Mouse (Mus musculus) hindbrain, embryonic 12.5 days (tissue): ENCODE data around the gene 9430015G10Rik. TPM values are rescaled to one million over a fixed set of nuclear protein-coding genes. Genes with fewer than 3 reads are reported as not detected.

Experiments used
- ATAC-seq: fragments of 200-750 bp; cut with Nextera tagmentation; 2 replicates; pipeline ENCODE4 v1.8.0; 2017; ENCODE audit warnings: moderate TSS enrichment; ENCODE audit not compliant: low FRiP score
- H3K27ac ChIP-seq: fragments of 300-500 bp; sonication (generic); 2 replicates; pipeline ENCODE4 v1.5.1; 2016; ENCODE audit warnings: mild to moderate bottlenecking
- H3K27me3 ChIP-seq: fragments of 300-500 bp; sonication (generic); 2 replicates; pipeline ENCODE4 v1.6.1; 2016; ENCODE audit warnings: mild to moderate bottlenecking
- H3K36me3 ChIP-seq: fragments of 300-500 bp; sonication (generic); 2 replicates; pipeline ENCODE4 v1.6.1; 2016; ENCODE audit warnings: mild to moderate bottlenecking
- H3K4me1 ChIP-seq: fragments of 300-500 bp; sonication (generic); 2 replicates; pipeline ENCODE4 v1.6.1; 2016
- H3K4me2 ChIP-seq: fragments of 300-500 bp; sonication (generic); replicated peaks from 2 replicates; pipeline ENCODE4 v1.6.1; 2016; ENCODE audit warnings: mild to moderate bottlenecking
- H3K4me3 ChIP-seq: fragments of 300-500 bp; sonication (generic); 2 replicates; pipeline ENCODE4 v1.5.1; 2016; ENCODE audit warnings: mild to moderate bottlenecking
- H3K9ac ChIP-seq: fragments of 300-500 bp; sonication (generic); 2 replicates; pipeline ENCODE4 v1.6.1; 2016; ENCODE audit warnings: mild to moderate bottlenecking, moderate library complexity
- H3K9me3 ChIP-seq: fragments of 300-500 bp; sonication (generic); replicated peaks from 2 replicates; pipeline ENCODE4 v1.6.1; 2016; ENCODE audit warnings: mild to moderate bottlenecking
- WGBS: fragments of 180-500 bp; shearing (Covaris S2); methylation state at CpG from one replicate; pipeline ENCODE4 v1.1.7; 2016; 5-methylcytosine and 5-hydroxymethylcytosine counted together
- polyA plus RNA-seq: library from polyadenylated mRNA; unstranded; fragments of >200 nt; fragmentation: Nextera tagmentation; extraction: Ambion mirVana; gene quantifications from 2 replicates; pipeline ENCODE4 v1.2.1, GENCODE M21; 2016

The 9430015G10Rik gene
- polyA plus RNA-seq, 1 experiment from 2014 or later, result 49.6 TPM

DNA sequence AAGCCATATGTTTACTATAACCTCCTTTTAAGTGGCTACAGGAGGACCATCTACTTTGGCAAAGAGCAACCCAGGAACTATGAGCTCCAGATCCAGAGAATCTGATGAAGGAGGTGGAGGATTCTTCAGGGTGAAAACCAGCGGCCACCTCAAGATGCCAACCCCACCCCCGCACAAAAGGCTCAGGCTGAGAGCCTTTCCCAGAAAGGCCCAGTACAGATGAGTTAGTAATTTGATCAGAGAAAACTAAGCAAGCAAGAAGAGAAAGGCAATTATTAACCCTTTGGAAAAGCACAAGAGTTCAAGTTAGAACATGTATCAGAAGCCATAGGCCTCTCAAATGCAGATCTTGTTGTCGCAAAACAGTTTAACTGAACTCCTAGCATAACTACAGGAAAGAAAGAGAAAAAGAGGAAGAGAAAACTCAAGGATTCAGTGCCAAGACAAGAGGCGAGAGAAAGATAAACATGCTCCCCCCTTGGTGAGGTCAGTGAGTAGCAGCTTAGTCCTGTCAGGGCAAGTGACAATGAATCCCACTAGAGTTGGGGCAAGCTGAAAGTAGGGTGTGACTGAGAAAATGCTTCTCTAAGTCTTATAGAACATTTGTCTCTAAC is 27.1 kb upstream of the 9430015G10Rik start:
- no peaks in the 10 kb centered on the region for H3K9me3 ChIP-seq
- H3K27me3 ChIP-seq, result peaks cover 11% of the 10 kb centered on the region
- no peak overlapping the region for H3K4me2 ChIP-seq
- 69% methylated on average over 4 of the region's 4 CpGs for WGBS
- no peak for ATAC-seq
- no peak overlapping the region for H3K9ac ChIP-seq
- no peaks in the 10 kb centered on the region for H3K36me3 ChIP-seq
- no peak overlapping the region for H3K4me3 ChIP-seq
- H3K4me1 ChIP-seq, result peaks cover 5% of the 10 kb centered on the region
- no peak overlapping the region for H3K27ac ChIP-seq

DNA sequence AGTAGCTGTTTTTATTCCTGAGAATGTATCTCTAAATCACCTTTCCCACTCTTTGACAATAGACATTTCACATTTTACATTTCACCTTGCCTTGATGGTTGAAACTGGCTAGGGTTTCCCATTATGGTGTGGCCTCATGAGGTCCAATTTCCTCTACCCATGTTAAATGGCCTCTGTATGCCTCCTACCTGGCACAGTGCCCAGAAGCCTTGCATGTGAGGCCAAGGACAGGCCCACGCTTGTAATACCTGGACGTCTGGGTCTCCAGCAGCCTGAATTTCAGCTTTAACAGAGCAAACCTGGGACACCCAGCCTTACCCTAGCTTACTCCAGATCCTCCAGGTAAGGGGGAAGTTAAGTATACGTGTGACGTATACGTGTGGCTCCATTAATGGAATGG is 26.4 kb upstream of the 9430015G10Rik start:
- no peak for ATAC-seq
- H3K9ac ChIP-seq, result no peak overlapping the region
- no peaks in the 10 kb centered on the region for H3K4me1 ChIP-seq
- no peak overlapping the region for H3K4me3 ChIP-seq
- no peaks in the 10 kb centered on the region for H3K9me3 ChIP-seq
- peaks cover 5% of the 10 kb centered on the region for H3K27me3 ChIP-seq
- no peak overlapping the region for H3K4me2 ChIP-seq
- no peak overlapping the region for H3K27ac ChIP-seq
- WGBS, result 82% methylated on average over 5 of the region's 5 CpGs
- H3K36me3 ChIP-seq, result no peaks in the 10 kb centered on the region

DNA sequence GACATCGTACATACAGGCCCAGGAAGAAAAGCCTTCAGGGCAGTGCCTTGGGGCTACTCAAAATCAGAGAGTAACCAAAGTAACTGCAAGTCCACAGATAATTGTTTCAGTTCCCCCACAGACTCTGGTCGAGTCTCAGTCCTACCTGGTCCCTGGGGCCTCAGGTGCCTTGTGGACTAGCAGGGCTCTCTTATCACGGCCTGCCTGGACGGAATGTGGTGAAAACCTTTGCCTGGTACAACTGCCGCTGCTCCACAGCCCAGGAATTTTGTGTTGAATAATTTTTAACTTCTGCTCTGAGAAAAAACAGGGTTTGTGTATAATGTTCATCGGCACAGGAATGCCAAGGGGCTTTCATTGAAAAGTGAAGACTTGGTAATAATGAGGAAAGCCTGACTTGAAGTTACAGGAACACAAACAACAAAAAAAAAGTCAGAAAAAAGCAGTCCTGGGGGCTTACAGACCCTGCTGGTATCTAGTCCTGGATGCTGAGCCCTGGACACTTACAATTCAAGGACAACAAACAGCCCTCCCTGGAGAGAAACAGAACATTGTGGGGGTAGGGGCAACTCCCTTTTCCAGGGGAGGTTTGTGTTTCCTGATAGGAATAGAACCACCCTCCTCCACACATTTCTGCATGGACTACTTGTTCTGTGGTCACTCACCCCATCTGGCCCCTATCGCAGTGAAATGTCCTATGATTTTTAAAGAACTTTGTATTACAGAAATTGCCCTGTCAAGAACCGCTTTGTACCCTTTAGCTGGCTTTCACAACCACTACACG is 25.5 kb upstream of the 9430015G10Rik start:
- no peak overlapping the region for H3K4me2 ChIP-seq
- ATAC-seq, result no peak
- H3K36me3 ChIP-seq, result no peaks in the 10 kb centered on the region
- no peaks in the 10 kb centered on the region for H3K27me3 ChIP-seq
- H3K4me3 ChIP-seq, result no peak overlapping the region
- WGBS, result 82% methylated on average over 9 of the region's 9 CpGs
- H3K4me1 ChIP-seq, result no peaks in the 10 kb centered on the region
- H3K9ac ChIP-seq, result no peak overlapping the region
- no peak overlapping the region for H3K27ac ChIP-seq
- no peaks in the 10 kb centered on the region for H3K9me3 ChIP-seq

DNA sequence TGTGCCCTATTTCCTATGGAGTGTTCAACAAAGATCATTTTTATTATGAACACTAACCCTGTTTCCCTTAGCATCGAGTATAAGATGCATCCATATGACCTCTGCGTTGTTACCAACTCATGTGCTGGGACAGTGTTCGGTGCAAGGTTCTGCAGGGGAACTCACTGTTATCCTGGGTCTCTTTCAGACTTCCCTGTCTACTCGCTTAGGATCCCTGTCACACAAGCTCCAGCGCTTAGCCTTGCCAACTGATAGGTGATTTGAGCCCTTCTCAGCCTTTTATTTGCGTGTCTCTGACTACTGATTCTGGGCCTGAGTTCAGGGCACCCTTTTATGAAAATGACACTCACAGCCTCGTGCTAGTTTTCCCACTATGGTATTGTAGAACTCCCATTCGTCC is 24.5 kb upstream of the 9430015G10Rik start:
- no peak overlapping the region for H3K27ac ChIP-seq
- no peaks in the 10 kb centered on the region for H3K36me3 ChIP-seq
- 83% methylated on average over 8 of the region's 8 CpGs for WGBS
- no peaks in the 10 kb centered on the region for H3K9me3 ChIP-seq
- H3K4me1 ChIP-seq, result no peaks in the 10 kb centered on the region
- no peak overlapping the region for H3K4me2 ChIP-seq
- ATAC-seq, result no peak
- H3K9ac ChIP-seq, result no peak overlapping the region
- H3K4me3 ChIP-seq, result no peak overlapping the region
- no peaks in the 10 kb centered on the region for H3K27me3 ChIP-seq

DNA sequence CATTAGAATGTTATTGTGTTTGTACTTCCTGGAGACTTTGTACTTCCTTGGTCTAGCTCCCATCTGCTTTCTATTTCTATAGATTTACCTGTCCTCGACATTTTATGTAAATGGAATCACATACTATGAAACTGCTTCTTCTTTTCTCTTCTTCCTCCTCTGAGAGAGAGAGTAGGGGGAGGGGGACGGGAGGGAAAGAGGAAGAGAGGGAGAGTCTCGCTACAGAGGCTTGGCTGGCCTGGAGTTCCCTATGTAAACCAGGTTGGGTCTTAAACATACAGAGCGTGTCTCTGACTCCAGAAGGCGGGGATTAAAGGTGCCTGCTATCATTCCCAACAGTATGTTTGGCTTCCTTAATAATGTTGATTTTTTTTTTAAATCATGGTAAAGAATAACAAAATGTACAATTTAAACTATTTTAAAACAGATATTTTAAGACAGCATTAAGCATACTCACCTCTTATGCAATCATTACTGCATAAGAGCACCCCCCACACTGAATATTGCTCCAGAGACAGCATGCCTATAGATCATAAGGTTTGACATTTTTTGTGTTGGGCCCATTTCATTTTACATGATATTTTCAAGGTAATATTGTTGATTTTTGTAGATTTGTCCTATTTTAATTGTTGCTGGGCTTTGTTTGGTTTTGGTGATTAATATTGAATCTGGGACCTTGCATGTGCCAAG is 22.2 kb upstream of the 9430015G10Rik start:
- Histone ChIP-seq H3K4me2 (no peak overlapping the region), H3K36me3 (no peaks in the 10 kb centered on the region), H3K4me3 (no peak overlapping the region), H3K27me3 (no peaks in the 10 kb centered on the region), H3K9ac (no peak overlapping the region), H3K4me1 (no peaks in the 10 kb centered on the region), H3K9me3 (no peaks in the 10 kb centered on the region), H3K27ac (no peak overlapping the region)
- no peak for ATAC-seq
- WGBS, result 44% methylated on average over 5 of the region's 5 CpGs

DNA sequence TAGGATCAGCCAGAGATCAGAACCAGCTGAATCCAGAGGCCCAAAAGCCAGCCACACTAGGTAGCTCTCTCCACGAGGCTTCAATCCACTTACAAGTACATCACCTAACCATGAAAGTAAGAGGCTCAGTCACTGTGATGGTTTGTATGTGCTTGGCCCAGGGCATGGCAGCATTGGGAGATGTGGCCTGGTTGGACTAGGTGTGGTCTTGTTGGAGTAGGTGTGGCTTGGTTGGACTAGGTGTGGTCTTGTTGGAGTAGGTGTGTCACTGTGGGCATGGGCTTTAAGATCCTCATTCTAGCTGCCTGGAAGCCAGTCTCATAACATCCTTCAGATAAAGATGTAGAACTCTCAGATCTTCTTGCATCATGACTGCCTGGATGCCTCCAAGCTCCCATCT is 18.5 kb upstream of the 9430015G10Rik start:
- Histone ChIP-seq H3K9me3 (no peaks in the 10 kb centered on the region), H3K36me3 (no peaks in the 10 kb centered on the region), H3K4me3 (no peak overlapping the region), H3K4me1 (no peaks in the 10 kb centered on the region), H3K9ac (no peak overlapping the region), H3K27ac (no peak overlapping the region), H3K4me2 (no peak overlapping the region), H3K27me3 (no peaks in the 10 kb centered on the region; the same call in 1 of the 2 replicates)
- no peak for ATAC-seq
- WGBS, result 68% methylated on average over 1 of the region's 1 CpGs

DNA sequence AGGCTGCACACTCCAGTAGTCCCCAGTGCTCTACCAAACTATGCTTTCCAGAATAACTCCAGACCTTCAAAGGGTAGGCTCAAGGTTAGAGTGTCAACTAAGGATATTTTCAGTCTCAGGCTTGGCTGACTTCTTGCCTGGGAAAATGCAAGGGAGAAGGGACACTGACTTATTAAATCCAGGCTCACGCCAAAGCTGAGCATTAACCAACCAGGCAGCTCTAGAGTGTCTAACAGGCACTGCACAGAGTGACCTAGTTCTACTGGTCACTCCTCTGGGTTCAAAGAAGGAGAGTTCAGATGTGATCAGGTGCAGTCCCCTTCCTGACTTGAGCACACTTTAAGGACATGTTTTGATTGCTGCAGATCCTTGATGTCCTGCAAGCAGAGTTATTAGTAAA is 17.0 kb upstream of the 9430015G10Rik start:
- ATAC-seq, result no peak
- Histone ChIP-seq H3K9ac (no peak overlapping the region), H3K9me3 (no peaks in the 10 kb centered on the region), H3K4me1 (no peaks in the 10 kb centered on the region), H3K27me3 (no peaks in the 10 kb centered on the region; the same call in 1 of the 2 replicates), H3K4me2 (no peak overlapping the region), H3K36me3 (no peaks in the 10 kb centered on the region), H3K27ac (no peak overlapping the region), H3K4me3 (no peak overlapping the region)
- WGBS, result 86% methylated on average over 1 of the region's 1 CpGs

DNA sequence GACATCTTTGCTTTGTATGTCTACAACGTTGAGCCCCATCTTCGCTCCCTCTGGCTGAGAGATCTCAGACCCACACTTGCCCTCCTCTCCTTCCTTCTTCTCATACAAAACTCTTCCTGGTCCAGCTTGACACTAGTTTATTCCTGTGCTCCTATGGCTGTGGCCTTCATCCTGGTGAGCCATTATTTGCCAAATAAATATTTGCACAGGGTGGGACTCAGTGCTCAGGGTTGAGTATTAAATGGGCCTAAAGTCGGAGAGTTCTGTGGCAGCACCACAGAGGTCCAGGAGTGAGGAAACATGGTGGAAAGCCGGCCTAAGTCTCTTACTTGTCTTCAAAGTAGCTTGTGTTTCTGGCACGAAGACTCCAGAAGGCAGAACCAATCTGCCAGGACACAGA is 16.0 kb upstream of the 9430015G10Rik start:
- Histone ChIP-seq H3K4me2 (no peak overlapping the region), H3K4me1 (no peaks in the 10 kb centered on the region), H3K4me3 (no peak overlapping the region), H3K27me3 (no peaks in the 10 kb centered on the region; the same call in 1 of the 2 replicates), H3K9ac (no peak overlapping the region), H3K36me3 (no peaks in the 10 kb centered on the region), H3K9me3 (no peaks in the 10 kb centered on the region), H3K27ac (no peak overlapping the region)
- no peak for ATAC-seq
- 84% methylated on average over 5 of the region's 5 CpGs for WGBS

DNA sequence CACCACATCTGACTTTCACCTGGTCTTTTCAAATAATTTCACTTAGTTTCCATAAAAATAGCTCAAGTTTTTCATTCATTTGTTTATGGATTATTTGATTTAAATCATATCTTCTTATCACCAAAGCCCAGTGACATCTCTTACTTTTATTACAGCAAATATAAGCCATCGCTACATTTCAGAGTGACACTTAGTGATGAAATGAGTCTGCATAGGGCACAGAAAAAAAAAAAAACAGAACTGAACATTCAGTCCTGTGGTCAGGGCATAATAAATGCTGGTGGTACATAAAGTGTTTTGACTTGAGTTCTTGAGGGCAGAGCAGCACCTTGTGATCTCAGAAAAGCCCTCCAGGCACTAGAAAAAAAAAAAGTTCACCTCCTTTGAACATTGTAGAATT is 13.6 kb upstream of the 9430015G10Rik start:
- Histone ChIP-seq H3K9ac (no peak overlapping the region), H3K4me1 (no peaks in the 10 kb centered on the region), H3K4me2 (no peak overlapping the region), H3K27ac (no peak overlapping the region), H3K27me3 (no peaks in the 10 kb centered on the region; the same call in 1 of the 2 replicates), H3K36me3 (no peaks in the 10 kb centered on the region), H3K9me3 (no peaks in the 10 kb centered on the region), H3K4me3 (no peak overlapping the region)
- no peak for ATAC-seq
- 83% methylated on average over 1 of the region's 1 CpGs for WGBS

DNA sequence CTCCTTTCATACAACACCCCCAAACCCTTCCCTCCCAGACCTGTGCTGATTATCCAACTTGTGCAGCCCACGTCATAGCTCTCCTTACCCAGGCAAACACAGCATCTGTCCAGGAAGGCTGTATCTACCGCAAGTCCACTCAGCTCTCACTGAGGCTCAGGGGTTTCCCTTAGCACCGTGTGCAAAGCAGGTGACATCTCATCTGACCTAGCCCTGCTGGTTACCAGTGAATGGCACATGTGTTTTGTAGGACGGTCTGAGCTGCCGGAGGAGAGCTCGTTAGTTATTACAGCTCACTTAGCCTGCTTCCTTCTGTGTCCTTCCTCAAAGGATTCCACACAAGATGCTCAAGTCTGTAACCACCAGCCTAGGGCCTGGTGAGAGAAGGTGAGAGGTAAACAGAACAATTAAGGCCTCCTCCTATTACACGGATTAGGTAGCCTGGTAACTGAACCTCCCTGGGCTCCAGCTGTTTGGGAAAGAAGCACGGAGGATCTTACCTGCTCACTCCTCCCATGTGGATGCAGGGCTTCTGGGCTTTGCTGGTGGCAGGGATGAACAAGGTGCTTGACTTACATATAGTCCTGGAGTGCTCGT is 11.9 kb upstream of the 9430015G10Rik start:
- H3K4me3 ChIP-seq, result no peak overlapping the region
- ATAC-seq, result no peak
- H3K9me3 ChIP-seq, result no peaks in the 10 kb centered on the region
- 64% methylated on average over 9 of the region's 9 CpGs for whole genome bisulfite sequencing
- no peak overlapping the region for H3K4me2 ChIP-seq
- no peaks in the 10 kb centered on the region; the same call in 1 of the 2 replicates for H3K27me3 ChIP-seq
- H3K9ac ChIP-seq, result no peak overlapping the region
- H3K36me3 ChIP-seq, result no peaks in the 10 kb centered on the region
- no peak overlapping the region for H3K27ac ChIP-seq
- no peaks in the 10 kb centered on the region for H3K4me1 ChIP-seq

DNA sequence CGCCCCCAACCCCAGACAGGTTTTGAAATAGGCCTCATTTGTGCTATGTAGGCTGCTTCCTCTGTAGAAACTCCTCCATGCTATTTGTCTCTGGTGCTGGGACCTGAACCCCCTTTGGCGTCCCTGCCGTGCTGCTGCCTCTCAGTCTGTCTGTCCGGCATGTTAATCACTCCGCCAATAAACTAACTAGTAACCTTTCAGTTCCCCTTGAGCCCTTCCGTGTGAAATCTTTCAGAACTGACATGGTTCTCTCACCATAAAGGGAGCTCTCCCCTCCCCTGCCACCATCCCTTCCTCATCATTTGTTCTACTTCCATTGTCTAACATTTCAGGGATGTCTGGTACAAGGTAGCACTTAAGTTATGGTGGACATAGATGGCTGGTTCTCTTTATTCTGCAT is 10.4 kb upstream of the 9430015G10Rik start:
- Histone ChIP-seq H3K9ac (no peak overlapping the region), H3K4me2 (no peak overlapping the region), H3K4me1 (no peaks in the 10 kb centered on the region), H3K4me3 (no peak overlapping the region), H3K27me3 (no peaks in the 10 kb centered on the region; the same call in 1 of the 2 replicates), H3K27ac (no peak overlapping the region), H3K36me3 (no peaks in the 10 kb centered on the region), H3K9me3 (no peaks in the 10 kb centered on the region)
- WGBS, result 69% methylated on average over 6 of the region's 6 CpGs
- no peak for ATAC-seq

DNA sequence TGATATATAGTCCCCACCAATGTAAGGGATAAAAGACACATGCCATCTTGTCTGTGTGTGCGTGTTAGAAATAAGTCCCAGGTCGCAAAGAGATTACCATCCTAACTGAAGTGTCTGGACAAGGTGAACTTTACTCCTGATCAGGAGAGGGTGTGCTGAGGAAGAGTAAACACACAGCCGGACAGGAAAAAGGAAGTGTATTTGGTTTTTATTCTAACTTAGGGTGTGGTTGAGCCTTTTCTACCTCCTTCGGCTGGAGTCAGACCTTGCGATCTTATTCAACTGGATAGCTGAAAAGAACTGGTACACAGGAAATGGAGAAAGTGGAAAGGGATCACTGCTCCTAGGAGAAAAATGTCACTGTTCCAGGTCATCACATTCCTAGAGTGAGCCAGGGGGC is 9.3 kb upstream of the 9430015G10Rik start:
- Histone ChIP-seq H3K4me2 (no peak overlapping the region), H3K4me3 (no peak overlapping the region), H3K4me1 (no peaks in the 10 kb centered on the region), H3K27me3 (no peaks in the 10 kb centered on the region), H3K9ac (no peak overlapping the region), H3K9me3 (no peaks in the 10 kb centered on the region), H3K36me3 (no peaks in the 10 kb centered on the region), H3K27ac (no peak overlapping the region)
- WGBS, result 93% methylated on average over 5 of the region's 5 CpGs
- ATAC-seq, result no peak
